Mouse (Mus musculus) limb, embryonic 12.5 days (tissue): ENCODE measurements around the gene Galntl6. TPM values are rescaled to one million over a fixed set of nuclear protein-coding genes. Genes with fewer than 3 reads are reported as not detected.

Experiments used
- ATAC-seq: fragments of 200-750 bp; cut with Nextera tagmentation; 2 replicates; pipeline ENCODE4 v1.8.0; 2017; ENCODE audit warnings: low read depth, moderate TSS enrichment; ENCODE audit not compliant: insufficient number of reproducible peaks, insufficient read depth, low FRiP score, low TSS enrichment
- H3K27ac ChIP-seq: fragments of 300-500 bp; sonication (generic); 2 replicates; pipeline ENCODE4 v1.5.1; 2016; ENCODE audit warnings: mild to moderate bottlenecking, moderate library complexity
- H3K27me3 ChIP-seq: fragments of 300-500 bp; sonication (generic); 2 replicates; pipeline ENCODE4 v1.6.1; 2016; ENCODE audit warnings: mild to moderate bottlenecking, moderate library complexity
- H3K36me3 ChIP-seq: fragments of 300-500 bp; sonication (generic); 2 replicates; pipeline ENCODE4 v1.6.1; 2016; ENCODE audit warnings: mild to moderate bottlenecking, moderate library complexity
- H3K4me1 ChIP-seq: fragments of 300-500 bp; sonication (generic); replicated peaks from 2 replicates; pipeline ENCODE4 v1.6.1; 2016
- H3K4me2 ChIP-seq: fragments of 300-500 bp; sonication (generic); 2 replicates; pipeline ENCODE4 v1.6.1; 2016; ENCODE audit warnings: mild to moderate bottlenecking, moderate library complexity
- H3K4me3 ChIP-seq: fragments of 300-500 bp; sonication (generic); replicated peaks from 2 replicates; pipeline ENCODE4 v1.5.1; 2016; ENCODE audit warnings: mild to moderate bottlenecking
- H3K9ac ChIP-seq: fragments of 300-500 bp; sonication (generic); replicated peaks from 2 replicates; pipeline ENCODE4 v1.6.1; 2016; ENCODE audit warnings: mild to moderate bottlenecking, moderate library complexity
- H3K9me3 ChIP-seq: fragments of 300-500 bp; sonication (generic); 2 replicates; pipeline ENCODE4 v1.6.1; 2016; ENCODE audit warnings: mild to moderate bottlenecking, moderate library complexity
- WGBS: fragments of 180-500 bp; shearing (Covaris S2); methylation state at CpG from one replicate; pipeline ENCODE4 v1.1.7; 2016; 5-methylcytosine and 5-hydroxymethylcytosine counted together
- polyA plus RNA-seq: library from polyadenylated mRNA; unstranded; fragments of >200 nt; fragmentation: Nextera tagmentation; extraction: Ambion mirVana; gene quantifications from 2 replicates; pipeline ENCODE4 v1.2.1, GENCODE M21; 2016

Gene Galntl6
- polyA plus RNA-seq, 1 experiment from 2014 or later = 1.4 TPM

GRCm38 (mm10) chr8:58074611-58075010 is 837.8 kb downstream of the Galntl6 start:
- Histone ChIP-seq H3K4me1 (no peaks in the 10 kb centered on the region), H3K9me3 (no peaks in the 10 kb centered on the region), H3K4me3 (no peak overlapping the region), H3K27me3 (no peaks in the 10 kb centered on the region), H3K9ac (no peak overlapping the region), H3K36me3 (no peaks in the 10 kb centered on the region), H3K4me2 (no peak overlapping the region), H3K27ac (no peak overlapping the region)
- no peak for ATAC-seq
- 76% methylated on average over 4 of the region's 4 CpGs for WGBS

GRCm38 (mm10) chr8:58073733-58074132 is 838.7 kb downstream of the Galntl6 start:
- Histone ChIP-seq H3K27me3 (no peaks in the 10 kb centered on the region), H3K27ac (no peak overlapping the region), H3K9ac (no peak overlapping the region), H3K4me1 (no peaks in the 10 kb centered on the region), H3K4me3 (no peak overlapping the region), H3K4me2 (no peak overlapping the region), H3K36me3 (no peaks in the 10 kb centered on the region), H3K9me3 (no peaks in the 10 kb centered on the region)
- WGBS = 88% methylated on average over 1 of the region's 1 CpGs
- no peak for ATAC-seq

- Histone ChIP-seq H3K4me3 (no peak overlapping the region), H3K36me3 (no peaks in the 10 kb centered on the region), H3K9me3 (no peaks in the 10 kb centered on the region), H3K4me2 (no peak overlapping the region), H3K9ac (no peak overlapping the region), H3K4me1 (no peaks in the 10 kb centered on the region), H3K27me3 (no peaks in the 10 kb centered on the region), H3K27ac (no peak overlapping the region)
- no peak for ATAC-seq
- WGBS = 78% methylated on average over 3 of the region's 3 CpGs
These were observed 880.2 kb downstream of the Galntl6 start for GRCm38 (mm10) chr8:58032271-58032670.

GRCm38 (mm10) chr8:58025558-58025957 is 886.9 kb downstream of the Galntl6 start:
- no peak overlapping the region for H3K27ac ChIP-seq
- no peaks in the 10 kb centered on the region for H3K4me1 ChIP-seq
- H3K27me3 ChIP-seq = no peaks in the 10 kb centered on the region
- H3K9ac ChIP-seq = no peak overlapping the region
- no peaks in the 10 kb centered on the region for H3K9me3 ChIP-seq
- no peak overlapping the region for H3K4me3 ChIP-seq
- H3K4me2 ChIP-seq = no peak overlapping the region
- ATAC-seq = no peak
- 89% methylated on average over 4 of the region's 4 CpGs for WGBS
- H3K36me3 ChIP-seq = no peaks in the 10 kb centered on the region

- Histone ChIP-seq H3K27ac (no peak overlapping the region), H3K4me2 (no peak overlapping the region), H3K36me3 (no peaks in the 10 kb centered on the region), H3K9me3 (no peaks in the 10 kb centered on the region), H3K4me3 (no peak overlapping the region), H3K27me3 (no peaks in the 10 kb centered on the region), H3K4me1 (no peaks in the 10 kb centered on the region), H3K9ac (no peak overlapping the region)
- ATAC-seq = no peak; the same call in 1 of the 2 replicates
- WGBS = 65% methylated on average over 1 of the region's 1 CpGs
These were observed 887.3 kb downstream of the Galntl6 start for GRCm38 (mm10) chr8:58025094-58025493.

GRCm38 (mm10) chr8:58023426-58024176 is 888.8 kb downstream of the Galntl6 start:
- no peak for ATAC-seq
- Histone ChIP-seq H3K9ac (no peak overlapping the region), H3K4me1 (no peaks in the 10 kb centered on the region), H3K27ac (no peak overlapping the region), H3K36me3 (no peaks in the 10 kb centered on the region), H3K4me2 (no peak overlapping the region), H3K27me3 (no peaks in the 10 kb centered on the region), H3K9me3 (no peaks in the 10 kb centered on the region), H3K4me3 (no peak overlapping the region)
- WGBS = 66% methylated on average over 2 of the region's 2 CpGs

GRCm38 (mm10) chr8:57989428-57990171 is 922.8 kb downstream of the Galntl6 start:
- H3K27ac ChIP-seq = no peak overlapping the region
- no peaks in the 10 kb centered on the region for H3K27me3 ChIP-seq
- H3K4me1 ChIP-seq = no peaks in the 10 kb centered on the region
- ATAC-seq = no peak
- WGBS = 84% methylated on average over 1 of the region's 1 CpGs
- no peak overlapping the region for H3K4me2 ChIP-seq
- no peak overlapping the region for H3K9ac ChIP-seq
- no peaks in the 10 kb centered on the region for H3K9me3 ChIP-seq
- no peaks in the 10 kb centered on the region for H3K36me3 ChIP-seq
- no peak overlapping the region for H3K4me3 ChIP-seq

- no peak overlapping the region for H3K9ac ChIP-seq
- no peak overlapping the region for H3K27ac ChIP-seq
- H3K4me2 ChIP-seq = no peak overlapping the region
- H3K4me3 ChIP-seq = no peak overlapping the region
- no peaks in the 10 kb centered on the region for H3K4me1 ChIP-seq
- no peaks in the 10 kb centered on the region for H3K27me3 ChIP-seq
- WGBS = 88% methylated on average over 4 of the region's 4 CpGs
- H3K36me3 ChIP-seq = no peaks in the 10 kb centered on the region
- H3K9me3 ChIP-seq = no peaks in the 10 kb centered on the region
- no peak for ATAC-seq
These were observed 935.1 kb downstream of the Galntl6 start for GRCm38 (mm10) chr8:57977372-57977771.

- no peak overlapping the region for H3K4me2 ChIP-seq
- 30% methylated on average over 2 of the region's 2 CpGs for WGBS
- no peak overlapping the region for H3K27ac ChIP-seq
- ATAC-seq = no peak
- H3K4me1 ChIP-seq = no peaks in the 10 kb centered on the region
- no peaks in the 10 kb centered on the region for H3K27me3 ChIP-seq
- no peak overlapping the region for H3K9ac ChIP-seq
- H3K4me3 ChIP-seq = no peak overlapping the region
- H3K36me3 ChIP-seq = no peaks in the 10 kb centered on the region
- no peaks in the 10 kb centered on the region for H3K9me3 ChIP-seq
These were observed 938.3 kb downstream of the Galntl6 start for GRCm38 (mm10) chr8:57974093-57974492.

- no peaks in the 10 kb centered on the region for H3K27me3 ChIP-seq
- ATAC-seq = no peak
- H3K4me2 ChIP-seq = no peak overlapping the region
- no peak overlapping the region for H3K27ac ChIP-seq
- no peak overlapping the region for H3K4me3 ChIP-seq
- no peaks in the 10 kb centered on the region for H3K9me3 ChIP-seq
- H3K4me1 ChIP-seq = no peaks in the 10 kb centered on the region
- WGBS = 50% methylated on average over 3 of the region's 3 CpGs
- H3K9ac ChIP-seq = no peak overlapping the region
- no peaks in the 10 kb centered on the region for H3K36me3 ChIP-seq
These were observed 939.6 kb downstream of the Galntl6 start for GRCm38 (mm10) chr8:57972832-57973231.

- no peak overlapping the region for H3K4me2 ChIP-seq
- peaks cover 6% of the 10 kb centered on the region; the same call in 1 of the 2 replicates for H3K27me3 ChIP-seq
- H3K27ac ChIP-seq = no peak overlapping the region
- WGBS = 23% methylated on average over 6 of the region's 6 CpGs
- H3K36me3 ChIP-seq = no peaks in the 10 kb centered on the region
- no peak overlapping the region for H3K9ac ChIP-seq
- H3K9me3 ChIP-seq = no peaks in the 10 kb centered on the region
- no peak for ATAC-seq
- no peak overlapping the region for H3K4me3 ChIP-seq
- H3K4me1 ChIP-seq = peaks cover 4% of the 10 kb centered on the region
These were observed 945.8 kb downstream of the Galntl6 start for GRCm38 (mm10) chr8:57966676-57967075.
